Mouse (Mus musculus): ENCODE results near the gene Mapt. TPM values are rescaled to one million over a fixed set of nuclear protein-coding genes. Genes with fewer than 3 reads are reported as not detected.
"Not testable (repeated sequence)": the region's sequence is repeated elsewhere in the genome, so short reads cannot be mapped to it uniquely, and the experiment has no call there.

The Mapt gene
- total and polyA plus RNA-seq, 2 experiments from 2014 or later = 673 to 1,377 TPM

GRCm38 (mm10) chr11:104234680-104235079, 3.5 kb downstream of the Mapt start:
- Histone ChIP-seq H3K4me2 (ENCODE audit: low read depth, low read length, poor library complexity, severe bottlenecking) (peak overlapping the region; percentile 81), H3K27me3 (ENCODE audit: insufficient read depth, low read length) (no peaks in the 10 kb centered on the region), H3K36me3 (ENCODE audit: insufficient read depth, low read length) (no peaks in the 10 kb centered on the region), H3K4me1 (ENCODE audit: insufficient read depth, low read length) (peaks cover 20% of the 10 kb centered on the region), H3K27ac (ENCODE audit: low read depth, low read length) (peak overlapping the region; percentile 99; the same call in 1 of the 2 replicates), H3K9ac (replicated peaks; ENCODE audit: low read length, poor library complexity, severe bottlenecking) (peak overlapping the region; percentile 98; the same call in 1 of the 2 replicates), H3K9me3 (ENCODE audit: low read length) (no peaks in the 10 kb centered on the region), H3K4me3 (ENCODE audit: low read depth, low read length) (peak overlapping the region; percentile 89)
- no peak for DNase-seq (ENCODE audit: low spot score)
- WGBS = 33% methylated on average over 6 of the region's 6 CpGs
- TF ChIP-seq CTCF (IDR thresholded peaks at IDR 0.05) = no peak
- ATAC-seq (ENCODE audit: low FRiP score) = no peak

DNA sequence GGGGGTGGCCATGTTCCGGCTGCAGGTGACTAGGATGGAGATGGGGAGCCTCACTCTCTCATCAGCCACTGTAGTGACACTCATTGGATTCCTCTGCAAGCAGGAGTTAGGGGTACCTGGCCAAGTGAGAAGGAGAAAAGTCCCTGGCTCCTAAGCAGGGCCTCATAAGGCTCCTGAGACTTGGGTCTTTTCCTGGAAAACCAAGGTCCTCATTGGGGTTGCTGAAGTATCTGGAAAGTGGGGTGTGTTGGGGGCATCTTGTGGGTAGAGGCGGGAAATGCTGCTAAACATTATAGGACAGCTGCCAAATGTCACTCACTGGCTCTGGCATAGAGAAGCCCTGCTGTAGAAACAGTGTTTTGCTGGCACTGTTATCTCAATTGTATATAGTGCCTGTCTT, 4.7 kb downstream of the Mapt start:
- DNase-seq (ENCODE audit: low spot score) (no peak), ATAC-seq (ENCODE audit: low FRiP score) (no peak)
- H3K27ac ChIP-seq (ENCODE audit: low read depth, low read length) = no peak overlapping the region
- H3K4me1 ChIP-seq (ENCODE audit: insufficient read depth, low read length) = peaks cover 17% of the 10 kb centered on the region
- peak overlapping the region; percentile 81 for H3K4me2 ChIP-seq (ENCODE audit: low read depth, low read length, poor library complexity, severe bottlenecking)
- no peaks in the 10 kb centered on the region for H3K9me3 ChIP-seq (ENCODE audit: low read length)
- WGBS = 86% methylated on average over 2 of the region's 2 CpGs
- 0 out of 2 replicates have a peak overlapping the region, but pooled peaks have one; percentile 24 for H3K9ac ChIP-seq (replicated peaks; ENCODE audit: low read length, poor library complexity, severe bottlenecking)
- peak overlapping the region; percentile 89; the same call in 1 of the 2 replicates for H3K4me3 ChIP-seq (ENCODE audit: low read depth, low read length)
- TF ChIP-seq CTCF (IDR thresholded peaks at IDR 0.05) = no peak
- H3K27me3 ChIP-seq (ENCODE audit: insufficient read depth, low read length) = no peaks in the 10 kb centered on the region
- no peaks in the 10 kb centered on the region for H3K36me3 ChIP-seq (ENCODE audit: insufficient read depth, low read length)

GRCm38 (mm10) chr11:104237226-104237625, 6.0 kb downstream of the Mapt start:
- no peaks in the 10 kb centered on the region for H3K36me3 ChIP-seq (ENCODE audit: insufficient read depth, low read length)
- H3K4me3 ChIP-seq (ENCODE audit: low read depth, low read length) = no peak overlapping the region
- H3K27ac ChIP-seq (ENCODE audit: low read depth, low read length) = 0 out of 2 replicates have a peak overlapping the region, but pooled peaks have one; percentile 7
- no peak overlapping the region for H3K9ac ChIP-seq (replicated peaks; ENCODE audit: low read length, poor library complexity, severe bottlenecking)
- H3K4me2 ChIP-seq (ENCODE audit: low read depth, low read length, poor library complexity, severe bottlenecking) = peak overlapping the region; percentile 81
- H3K27me3 ChIP-seq (ENCODE audit: insufficient read depth, low read length) = no peaks in the 10 kb centered on the region
- H3K4me1 ChIP-seq (ENCODE audit: insufficient read depth, low read length) = peaks cover 17% of the 10 kb centered on the region
- DNase-seq (ENCODE audit: low spot score) (peak; percentile 75), ATAC-seq (ENCODE audit: low FRiP score) (no peak)
- 41% methylated on average over 7 of the region's 7 CpGs for WGBS
- no peaks in the 10 kb centered on the region for H3K9me3 ChIP-seq (ENCODE audit: low read length)
- TF ChIP-seq CTCF (IDR thresholded peaks at IDR 0.05) = peak; percentile 48

DNA sequence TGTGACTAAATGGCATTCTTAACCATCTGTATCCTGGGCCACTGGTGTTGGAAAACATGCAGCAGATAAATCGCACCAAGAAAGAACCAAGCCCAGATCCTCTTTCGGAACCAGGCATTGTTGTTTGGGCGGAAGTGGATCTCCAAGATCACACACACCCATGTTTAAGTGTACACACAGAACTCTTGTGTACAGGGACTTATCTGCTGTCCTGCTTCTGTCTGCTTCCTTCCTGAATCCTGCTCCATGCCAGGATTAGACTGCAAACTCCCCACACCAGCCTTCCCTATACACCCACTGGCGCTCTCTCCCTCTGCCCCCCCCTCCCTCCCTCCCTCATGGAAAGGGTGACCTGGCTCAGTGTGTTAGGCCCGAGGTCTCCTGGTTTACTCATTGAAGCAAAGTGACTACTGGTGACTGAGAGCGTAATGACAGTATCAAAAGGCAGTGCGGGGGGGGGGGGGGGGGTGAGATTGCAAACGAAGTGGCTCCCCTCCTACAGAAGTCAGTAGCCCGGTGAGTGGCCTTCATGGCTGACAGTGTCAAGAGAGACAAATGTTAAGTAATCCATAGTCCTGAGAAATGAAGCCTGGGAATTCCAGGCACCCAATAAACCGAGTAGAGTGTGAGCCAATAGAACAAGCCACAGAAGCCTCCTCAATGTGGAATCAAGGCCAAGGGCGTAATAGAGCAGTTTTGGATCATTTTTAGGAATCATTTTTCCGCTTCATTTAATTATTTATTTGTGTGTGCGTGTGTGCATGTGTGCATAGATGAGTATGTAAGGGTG, 7.0 kb downstream of the Mapt start:
- no peak overlapping the region for H3K4me3 ChIP-seq (ENCODE audit: low read depth, low read length)
- no peaks in the 10 kb centered on the region for H3K27me3 ChIP-seq (ENCODE audit: insufficient read depth, low read length)
- peaks cover 17% of the 10 kb centered on the region for H3K4me1 ChIP-seq (ENCODE audit: insufficient read depth, low read length)
- H3K36me3 ChIP-seq (ENCODE audit: insufficient read depth, low read length) = no peaks in the 10 kb centered on the region
- ATAC-seq (ENCODE audit: low FRiP score) (no peak), DNase-seq (ENCODE audit: low spot score) (no peak)
- H3K9ac ChIP-seq (replicated peaks; ENCODE audit: low read length, poor library complexity, severe bottlenecking) = no peak overlapping the region
- H3K4me2 ChIP-seq (ENCODE audit: low read depth, low read length, poor library complexity, severe bottlenecking) = no peak overlapping the region
- 67% methylated on average over 12 of the region's 13 CpGs for WGBS
- H3K9me3 ChIP-seq (ENCODE audit: low read length) = no peaks in the 10 kb centered on the region
- TF ChIP-seq CTCF (IDR thresholded peaks at IDR 0.05) = no peak
- H3K27ac ChIP-seq (ENCODE audit: low read depth, low read length) = no peak overlapping the region

GRCm38 (mm10) chr11:104245478-104245877, 14.3 kb downstream of the Mapt start:
- not testable (repeated sequence) for ATAC-seq (ENCODE audit: low FRiP score); H3K27ac ChIP-seq (ENCODE audit: low read depth, low read length); H3K27me3 ChIP-seq (ENCODE audit: insufficient read depth, low read length); H3K36me3 ChIP-seq (ENCODE audit: insufficient read depth, low read length); H3K4me2 ChIP-seq (ENCODE audit: low read depth, low read length, poor library complexity, severe bottlenecking); H3K9me3 ChIP-seq (ENCODE audit: low read length); DNase-seq (ENCODE audit: low spot score); H3K4me1 ChIP-seq (ENCODE audit: insufficient read depth, low read length); H3K4me3 ChIP-seq (ENCODE audit: low read depth, low read length); H3K9ac ChIP-seq (replicated peaks; ENCODE audit: low read length, poor library complexity, severe bottlenecking)
- WGBS = 79% methylated on average over 6 of the region's 6 CpGs

DNA sequence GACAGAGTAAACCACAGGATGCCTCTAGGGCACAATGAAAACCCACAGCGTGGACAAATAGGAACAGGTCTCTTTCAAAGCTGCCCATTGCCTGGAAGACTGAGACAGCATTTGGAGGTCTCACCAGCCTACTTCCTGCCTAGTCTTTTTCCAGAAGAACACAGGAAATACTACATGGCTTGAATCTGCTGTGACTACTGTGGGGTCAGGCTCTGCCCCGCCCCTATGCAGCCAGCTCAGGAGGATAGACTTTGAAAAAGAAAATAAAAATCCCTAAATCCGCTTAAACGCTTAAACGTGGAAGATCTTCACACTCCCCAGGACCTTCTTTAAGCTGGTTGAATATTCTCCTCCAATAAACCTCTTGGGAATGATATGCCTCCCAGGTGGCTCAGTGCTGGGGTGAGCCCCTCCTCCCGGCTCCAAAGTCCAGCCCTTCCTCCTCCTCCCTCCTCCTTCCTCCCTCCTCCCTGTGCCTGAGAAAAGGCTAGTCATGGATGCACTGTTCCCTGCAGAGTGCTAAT, 15.0 kb downstream of the Mapt start:
- no peaks in the 10 kb centered on the region for H3K27me3 ChIP-seq (ENCODE audit: insufficient read depth, low read length)
- ATAC-seq (ENCODE audit: low FRiP score) (peak; percentile 38; the same call in 1 of the 2 replicates), DNase-seq (ENCODE audit: low spot score) (no peak)
- no peaks in the 10 kb centered on the region for H3K36me3 ChIP-seq (ENCODE audit: insufficient read depth, low read length)
- peaks cover 8% of the 10 kb centered on the region; the same call in 1 of the 2 replicates for H3K4me1 ChIP-seq (ENCODE audit: insufficient read depth, low read length)
- H3K9ac ChIP-seq (replicated peaks; ENCODE audit: low read length, poor library complexity, severe bottlenecking) = no peak overlapping the region
- no peak overlapping the region for H3K4me3 ChIP-seq (ENCODE audit: low read depth, low read length)
- H3K9me3 ChIP-seq (ENCODE audit: low read length) = no peaks in the 10 kb centered on the region
- TF ChIP-seq CTCF (IDR thresholded peaks at IDR 0.05) = no peak
- H3K4me2 ChIP-seq (ENCODE audit: low read depth, low read length, poor library complexity, severe bottlenecking) = no peak overlapping the region
- H3K27ac ChIP-seq (ENCODE audit: low read depth, low read length) = no peak overlapping the region
- WGBS = 7% methylated on average over 6 of the region's 6 CpGs

Measured in midbrain, postnatal 0 days (tissue).